Mouse (Mus musculus) erythroblast, embryonic 14.5 days (primary cell): Measurements from ENCODE around the gene Cers5. TPM values are rescaled to one million over a fixed set of nuclear protein-coding genes. Genes with fewer than 3 reads are reported as not detected.
A peak's percentile ranks its signal among the peaks of the same experiment; 100 is the strongest.

Experiments used
- H3K27me3 ChIP-seq: 2 replicates; pipeline ENCODE4 v1.6.1; 2012; ENCODE audit warnings: inconsistent platforms; ENCODE audit not compliant: control insufficient read depth
- H3K36me3 ChIP-seq: 2 replicates; pipeline ENCODE4 v1.6.1; 2012; ENCODE audit warnings: mild to moderate bottlenecking, inconsistent platforms; ENCODE audit not compliant: control insufficient read depth
- H3K4me1 ChIP-seq: 2 replicates; pipeline ENCODE4 v1.6.1; 2012; ENCODE audit warnings: inconsistent platforms; ENCODE audit not compliant: control insufficient read depth
- H3K4me3 ChIP-seq: replicated peaks from 2 replicates; pipeline ENCODE3; 2012; ENCODE audit warnings: moderate library complexity, mild to moderate bottlenecking, inconsistent platforms
- H3K9me3 ChIP-seq: 2 replicates; pipeline ENCODE4 v1.6.1; 2012; ENCODE audit warnings: low read length, inconsistent platforms, mixed read lengths; ENCODE audit not compliant: control insufficient read depth
- GATA1 ChIP-seq: IDR thresholded peaks from 2 replicates; pipeline ENCODE4 v1.6.1; 2012; ENCODE audit warnings: low read length, inconsistent platforms, mixed read lengths
- TAL1 ChIP-seq: IDR thresholded peaks from 3 replicates; pipeline ENCODE4 v1.6.1; 2012; ENCODE audit warnings: low read length, inconsistent platforms, mixed read lengths
- polyA plus RNA-seq: library from polyadenylated mRNA; stranded (reverse); fragments of >175 nt; gene quantifications from 2 replicates; pipeline ENCODE4 v1.2.3, GENCODE M21; 2012

The Cers5 gene
- polyA plus RNA-seq, 1 experiment = 0.04 TPM

DNA sequence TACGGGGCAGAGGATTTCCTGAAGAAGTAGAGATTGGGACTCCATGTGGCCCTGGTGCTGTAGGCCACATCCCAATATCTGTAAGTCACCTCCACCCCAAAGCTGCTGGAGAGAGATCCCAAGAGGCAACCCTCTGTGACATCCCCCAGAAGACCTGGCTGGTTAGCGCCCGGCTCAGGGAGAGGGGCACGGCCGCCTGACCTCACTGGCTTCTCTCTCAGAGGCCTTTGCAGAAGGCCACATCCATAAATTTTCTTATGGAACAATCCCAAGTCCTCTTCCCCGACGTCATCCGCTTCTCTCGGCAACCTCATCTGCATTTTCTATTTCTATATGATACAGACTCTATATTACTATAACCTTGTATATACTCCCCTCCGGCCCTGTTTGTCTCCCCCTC lies 73.0 kb downstream of the Cers5 start:
- H3K27me3 ChIP-seq = peaks cover 31% of the 10 kb centered on the region

GRCm38 (mm10) chr15:99698533-99699085 lies 74.1 kb downstream of the Cers5 start:
- Histone ChIP-seq H3K27me3 (peaks cover 31% of the 10 kb centered on the region), H3K4me1 (peaks cover 31% of the 10 kb centered on the region), H3K36me3 (peaks cover 4% of the 10 kb centered on the region), H3K4me3 (no peak overlapping the region), H3K9me3 (no peaks in the 10 kb centered on the region)
- TF ChIP-seq GATA1 (no peak), TAL1 (no peak)

More for the DNA sequence above, 73.0 kb downstream of the Cers5 start:
- Histone ChIP-seq H3K36me3 (peaks cover 12% of the 10 kb centered on the region), H3K4me1 (peaks cover 36% of the 10 kb centered on the region), H3K4me3 (no peak overlapping the region), H3K9me3 (no peaks in the 10 kb centered on the region)
- no peak for TF ChIP-seq GATA1
- no peak for TF ChIP-seq TAL1

- peaks cover 34% of the 10 kb centered on the region for H3K27me3 ChIP-seq
- no peaks in the 10 kb centered on the region for H3K36me3 ChIP-seq
- H3K9me3 ChIP-seq = no peaks in the 10 kb centered on the region
- peaks cover 19% of the 10 kb centered on the region for H3K4me1 ChIP-seq
- no peak overlapping the region for H3K4me3 ChIP-seq
- TF ChIP-seq GATA1 = no peak
- TF ChIP-seq TAL1 = 0 out of 3 replicates have a peak, but pooled peaks have one; percentile 4
Measured at GRCm38 (mm10) chr15:99697309-99697708, 75.4 kb downstream of the Cers5 start.

DNA sequence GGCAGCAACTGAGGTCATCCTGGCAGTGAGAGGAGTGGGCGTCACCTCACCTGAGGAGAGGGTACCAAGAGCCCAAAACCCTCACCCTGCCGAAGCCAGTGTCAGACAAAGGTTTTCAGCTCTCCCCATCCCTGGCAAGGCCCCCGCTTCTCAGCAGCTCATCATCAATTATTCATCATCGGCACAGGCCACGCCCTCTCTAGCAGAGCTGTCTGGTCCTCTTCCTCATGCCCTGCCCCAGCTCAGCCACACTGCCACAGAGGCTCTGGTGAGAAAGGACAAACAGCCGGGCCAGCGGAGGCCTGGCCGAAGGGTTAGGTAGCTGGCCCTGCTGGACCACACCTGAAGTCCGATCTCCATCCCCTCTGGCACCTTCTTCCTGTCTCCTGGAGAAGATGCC lies 80.7 kb downstream of the Cers5 start:
- Histone ChIP-seq H3K27me3 (peaks cover 39% of the 10 kb centered on the region), H3K36me3 (no peaks in the 10 kb centered on the region), H3K9me3 (no peaks in the 10 kb centered on the region), H3K4me1 (no peaks in the 10 kb centered on the region; the same call in 1 of the 2 replicates), H3K4me3 (no peak overlapping the region)
- TF ChIP-seq TAL1 (no peak), GATA1 (no peak)

GRCm38 (mm10) chr15:99690924-99691323 lies 81.8 kb downstream of the Cers5 start:
- TF ChIP-seq TAL1 = no peak
- no peak for TF ChIP-seq GATA1
- no peaks in the 10 kb centered on the region for H3K36me3 ChIP-seq
- no peak overlapping the region for H3K4me3 ChIP-seq
- peaks cover 30% of the 10 kb centered on the region for H3K27me3 ChIP-seq
- no peaks in the 10 kb centered on the region for H3K9me3 ChIP-seq
- H3K4me1 ChIP-seq = no peaks in the 10 kb centered on the region; the same call in 1 of the 2 replicates

DNA sequence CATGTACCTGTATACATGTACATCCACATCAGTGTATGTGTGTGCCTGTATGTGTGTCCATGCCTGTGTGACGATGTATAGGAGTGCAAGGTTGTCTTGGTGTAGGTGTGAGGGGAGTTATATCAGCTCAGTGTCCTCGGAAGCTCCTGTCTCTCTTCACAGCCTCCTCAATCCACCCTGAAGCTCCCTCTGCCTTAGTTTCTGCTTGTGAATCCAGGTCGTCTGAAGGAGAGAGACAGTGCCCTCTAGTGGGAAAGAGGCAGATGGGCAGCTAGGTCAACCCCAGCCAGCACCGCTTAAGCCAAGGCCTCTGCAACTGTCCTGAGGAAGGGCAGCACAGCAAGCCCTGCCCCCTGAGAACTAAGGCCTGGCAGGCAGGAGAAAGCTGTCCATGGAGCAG lies 84.0 kb downstream of the Cers5 start:
- Histone ChIP-seq H3K4me1 (no peaks in the 10 kb centered on the region; the same call in 1 of the 2 replicates), H3K4me3 (no peak overlapping the region), H3K9me3 (no peaks in the 10 kb centered on the region), H3K36me3 (no peaks in the 10 kb centered on the region), H3K27me3 (peaks cover 25% of the 10 kb centered on the region)
- no peak for TF ChIP-seq TAL1
- no peak for TF ChIP-seq GATA1

Other genes starting within 250 kb of the Cers5 start
- not detected in 2 replicates for gene Faim2, start 244.7 kb downstream of the Cers5 start, polyA plus RNA-seq
- gene Aqp2, start 193.8 kb downstream of the Cers5 start, polyA plus RNA-seq = not detected in 2 replicates
- gene Aqp5, start 182.1 kb downstream of the Cers5 start, polyA plus RNA-seq = not detected in 2 replicates
- gene Aqp6, start 171.5 kb downstream of the Cers5 start, polyA plus RNA-seq = not detected in 2 replicates
- 2.5 and 4.0 TPM in 2 replicates for gene Racgap1, start 121.2 kb downstream of the Cers5 start, polyA plus RNA-seq
- not detected in 2 replicates for gene Asic1, start 102.5 kb downstream of the Cers5 start, polyA plus RNA-seq
- gene Smarcd1, start 70.8 kb downstream of the Cers5 start, polyA plus RNA-seq = 1.9 and 2.0 TPM in 2 replicates
- gene Gm17349, start 67.4 kb downstream of the Cers5 start, polyA plus RNA-seq = 0.25 TPM in 1 of 2 replicates, not detected in the other
- 0.07 and 0.15 TPM in 2 replicates for gene Gpd1, start 55.4 kb downstream of the Cers5 start, polyA plus RNA-seq
- 5.7 and 7.1 TPM in 2 replicates for gene Cox14, start 47.3 kb downstream of the Cers5 start, polyA plus RNA-seq
- gene Lima1, start 102.6 kb upstream of the Cers5 start, polyA plus RNA-seq = 0.01 TPM in 1 of 2 replicates, not detected in the other
- gene Fam186a, start 194.2 kb upstream of the Cers5 start, polyA plus RNA-seq = not detected in 2 replicates
- gene Larp4, start 197.2 kb upstream of the Cers5 start, polyA plus RNA-seq = 0.04 and 0.12 TPM in 2 replicates